In genomic region chr17:66436811-66437210, GRCm38 (mm10) we compare ENCODE assay signal across 12 mouse cellular contexts. TPM values are rescaled to one million over a fixed set of nuclear protein-coding genes. Genes with fewer than 3 reads are reported as not detected.
A peak's percentile ranks its signal among the peaks of the same experiment; 100 is the strongest.
DNase-seq lines count a peak whose midpoint lies in the region; ATAC-seq lines count a peak whose summit lies in the region.
"Had no signal": no experiment of that assay in that cellular context is flagged by ENCODE, and none has a peak within 500 bp of the region (broad histone marks: within the 10 kb centered on the region; RNA-seq: fewer than 3 reads in every experiment).

No protein-coding gene starts in this region.

- no peak overlapping the region for H3K4me3 ChIP-seq in forebrain, embryonic 14.5 days (ENCODE audit: low read depth, low read length)
- no peak overlapping the region for H3K4me3 ChIP-seq in neural tube, embryonic 12.5 days
- H3K4me3 ChIP-seq: megakaryocyte, embryonic 14.5 days had no signal

- DNase-seq in left cerebral cortex, postnatal 4 days = peak; percentile 77
- DNase-seq in left cerebral cortex, postnatal 36 days (ENCODE audit: low spot score in 2 of 2) = no peak
- DNase-seq in cerebellum, adult 8-10 months = peak; percentile 93
- peak; percentile 87 for DNase-seq in forebrain, embryonic 14.5 days (ENCODE audit: low spot score)
- no peak for DNase-seq in adipocyte (ENCODE audit: low spot score)
- no peak for DNase-seq in gastrocnemius, postnatal 36 days
- DNase-seq: adrenal gland, postnatal 25 days; liver, postnatal 0 days; thymus, postnatal 25 days had no signal

- intact Hi-C loops in left cerebral cortex, postnatal 4 days (cut with DNase I) = no loop called here
- intact Hi-C loops in left cerebral cortex, postnatal 36 days (cut with DNase I) = no loop called here
- intact Hi-C loops in gastrocnemius, postnatal 36 days (cut with DNase I) = no loop called here

- H3K4me1 ChIP-seq in forebrain, embryonic 14.5 days (ENCODE audit: control insufficient read depth, insufficient read depth, low read length) = peaks cover 15% of the 10 kb centered on the region
- H3K4me1 ChIP-seq in neural tube, embryonic 12.5 days = peaks cover 8% of the 10 kb centered on the region
- H3K4me1 ChIP-seq: megakaryocyte, embryonic 14.5 days had no signal

- H3K36me3 ChIP-seq in forebrain, embryonic 14.5 days (ENCODE audit: control insufficient read depth, insufficient read depth, low read length) = peaks cover 20% of the 10 kb centered on the region
- peaks cover 23% of the 10 kb centered on the region; the same call in 1 of the 2 replicates for H3K36me3 ChIP-seq in neural tube, embryonic 12.5 days

- 62% methylated on average over 8 of the region's 8 CpGs for WGBS in forebrain, embryonic 14.5 days
- 57% methylated on average over 8 of the region's 8 CpGs for WGBS in neural tube, embryonic 12.5 days

- H3K9ac ChIP-seq in forebrain, embryonic 14.5 days (ENCODE audit: low read length) = no peak overlapping the region
- H3K9ac ChIP-seq in neural tube, embryonic 12.5 days = no peak overlapping the region
- H3K9ac ChIP-seq: liver, postnatal 0 days had no signal

- ATAC-seq in forebrain, embryonic 14.5 days = peak; percentile 88
- ATAC-seq in neural tube, embryonic 12.5 days (ENCODE audit: low FRiP score, low read depth) = peak; percentile 75
- ATAC-seq: intestine, postnatal 0 days; liver, postnatal 0 days had no signal

- no peaks in the 10 kb centered on the region for H3K9me3 ChIP-seq in forebrain, embryonic 14.5 days (replicated peaks; ENCODE audit: control insufficient read depth, low read length)
- H3K9me3 ChIP-seq in neural tube, embryonic 12.5 days = no peaks in the 10 kb centered on the region
- H3K9me3 ChIP-seq: megakaryocyte, embryonic 14.5 days had no signal

- H3K27ac ChIP-seq in forebrain, embryonic 14.5 days (ENCODE audit: low read depth, low read length) = peak overlapping the region; percentile 18; the same call in 1 of the 2 replicates
- H3K27ac ChIP-seq in neural tube, embryonic 12.5 days = no peak overlapping the region

- H3K4me2 ChIP-seq in forebrain, embryonic 14.5 days (ENCODE audit: low read length) = no peak overlapping the region
- H3K4me2 ChIP-seq in neural tube, embryonic 12.5 days (replicated peaks) = no peak overlapping the region

- no peaks in the 10 kb centered on the region for H3K27me3 ChIP-seq in forebrain, embryonic 14.5 days (replicated peaks; ENCODE audit: control insufficient read depth, insufficient read depth, low read length)
- H3K27me3 ChIP-seq in neural tube, embryonic 12.5 days (replicated peaks) = no peaks in the 10 kb centered on the region

RNA-seq across cellular contexts. Expression of gene Mtcl1, which starts 12.7 kb away (rescaled TPM):
- 10 to 100 TPM; 70.8 to 75.9 TPM for total RNA-seq in left cerebral cortex, postnatal 4 days (2021)
- total RNA-seq in left cerebral cortex, postnatal 36 days (2021) = 100 to 1,000 TPM in 1 of 2 experiments, 10 to 100 TPM in 1; 95.3 to 117 TPM
- polyA plus RNA-seq in forebrain, embryonic 14.5 days (2014; fragmentation: Nextera tagmentation; extraction: Ambion mirVana) = 17.5 and 24.5 TPM in 2 replicates
- polyA plus RNA-seq in neural tube, embryonic 12.5 days (2016; fragmentation: Nextera tagmentation; extraction: Ambion mirVana) = 35.0 and 38.6 TPM in 2 replicates
- 1 to 10 TPM; 4.6 to 6.0 TPM for total RNA-seq in gastrocnemius, postnatal 36 days (2021)

Comparison
In these comparisons a context has a peak if more than half of its experiments do, and no peak if none do; other contexts are left out.
1. DNase-seq: peak in left cerebral cortex, postnatal 4 days (single experiment), cerebellum, adult 8-10 months (single experiment) and forebrain, embryonic 14.5 days (single experiment); none in left cerebral cortex, postnatal 36 days (0 of 2), adipocyte (single experiment) and gastrocnemius, postnatal 36 days (0 of 2).
2. RNA of gene Mtcl1, which starts 12.7 kb away (total RNA-seq): 95.3 to 117 TPM in left cerebral cortex, postnatal 36 days and 70.8 to 75.9 TPM in left cerebral cortex, postnatal 4 days; 4.6 to 6.0 TPM in gastrocnemius, postnatal 36 days; every median in the first group is over 10 times any median in the second.